8 mouse cellular contexts compared by ENCODE assay signal in the genomic region with DNA sequence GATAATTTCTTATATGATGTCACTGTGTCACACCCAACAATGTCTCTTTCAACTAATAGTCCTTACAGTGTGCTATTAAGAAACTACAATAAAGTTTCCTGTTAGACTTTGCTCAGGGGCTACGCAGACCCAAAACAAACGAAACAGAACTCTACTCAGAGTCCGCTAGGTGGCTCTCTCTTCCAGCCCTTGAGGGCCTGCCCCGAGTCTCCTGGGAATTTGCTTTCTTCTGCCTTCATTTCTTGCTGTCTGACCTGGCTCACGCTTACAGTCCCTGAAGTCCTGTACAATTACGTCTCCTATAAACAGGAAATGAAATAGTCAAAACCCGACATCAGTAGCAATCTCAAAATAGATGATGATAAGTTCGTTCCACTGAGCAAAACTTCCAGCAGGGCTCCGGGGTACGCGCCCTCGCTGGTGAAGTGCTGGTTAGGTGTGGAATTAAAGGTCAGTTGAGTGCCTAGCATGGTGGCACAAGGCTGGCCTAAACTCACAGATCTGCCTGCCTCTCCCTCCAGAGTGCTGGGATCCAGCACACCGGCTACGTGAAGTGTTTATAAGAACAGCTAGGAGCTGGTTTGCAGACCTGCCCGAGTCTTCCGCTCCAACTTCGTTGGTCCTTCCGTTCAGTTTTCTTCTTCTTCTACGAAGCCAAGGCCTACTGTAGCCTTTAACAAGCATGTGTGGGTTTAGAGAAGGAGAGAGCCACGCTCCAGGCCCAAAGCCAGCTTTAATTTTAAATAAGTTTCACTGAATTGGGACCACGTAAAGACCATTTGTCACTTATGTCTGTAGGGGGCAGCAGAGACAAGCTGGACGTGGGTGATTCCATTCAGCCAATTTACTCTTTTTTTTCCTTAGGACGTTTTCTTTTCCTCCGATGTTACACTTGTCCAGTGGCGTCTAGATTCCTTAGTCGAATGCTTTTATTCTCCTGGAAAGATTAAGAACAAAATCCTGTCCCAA. TPM values are rescaled to one million over a fixed set of nuclear protein-coding genes. Genes with fewer than 3 reads are reported as not detected.
DNase-seq lines count a peak whose midpoint lies in the region; ATAC-seq and TF ChIP-seq lines count a peak whose summit lies in the region.

No protein-coding gene starts in this region.

- peaks cover 5% of the 10 kb centered on the region for H3K4me1 ChIP-seq in embryonic facial prominence, embryonic 12.5 days
- H3K4me1 ChIP-seq in heart, embryonic 10.5 days, result 0 out of 2 replicates have a peak, but pooled peaks cover 6% of the 10 kb centered on the region
- H3K4me1 ChIP-seq in liver, adult 2 months (ENCODE audit: control insufficient read depth, insufficient read depth, low read length), result no peaks in the 10 kb centered on the region

- peak; percentile 32 to 62 for DNase-seq in CD8-positive naive resting alpha-beta T cell, adult 2 months (ENCODE audit: low read depth in 2 of 2, low spot score in 2 of 2)
- peak; percentile 81 for DNase-seq in adrenal gland, postnatal 14 days
- peak; percentile 80 for DNase-seq in heart, embryonic 10.5 days (ENCODE audit: low spot score)
- DNase-seq in kidney, adult 8-10 months, result peak; percentile 71 to 75
- DNase-seq in liver, adult 2 months (ENCODE audit: extremely low read depth, low read depth, low spot score), result peak; percentile 62
- peak; percentile 47 for DNase-seq in telencephalon, adult 2 months (ENCODE audit: low read depth, low spot score)

- no peaks in the 10 kb centered on the region for H3K36me3 ChIP-seq in embryonic facial prominence, embryonic 12.5 days
- no peaks in the 10 kb centered on the region for H3K36me3 ChIP-seq in heart, embryonic 10.5 days
- H3K36me3 ChIP-seq in liver, adult 2 months (ENCODE audit: control insufficient read depth, insufficient read depth, low read length), result no peaks in the 10 kb centered on the region

- no peaks in the 10 kb centered on the region for H3K9me3 ChIP-seq in embryonic facial prominence, embryonic 12.5 days
- no peaks in the 10 kb centered on the region for H3K9me3 ChIP-seq in heart, embryonic 10.5 days

- no peaks in the 10 kb centered on the region for H3K27me3 ChIP-seq in embryonic facial prominence, embryonic 12.5 days
- H3K27me3 ChIP-seq in heart, embryonic 10.5 days (ENCODE audit: insufficient read depth, poor library complexity, severe bottlenecking), result no peaks in the 10 kb centered on the region
- H3K27me3 ChIP-seq in liver, adult 2 months (ENCODE audit: control insufficient read depth, insufficient read depth, low read length), result no peaks in the 10 kb centered on the region

- TF ChIP-seq POLR2A in liver, adult 2 months (IDR thresholded peaks at IDR 0.05; ENCODE audit: extremely low read depth, insufficient read depth, low read length), result no peak

- WGBS in embryonic facial prominence, embryonic 12.5 days, result 27% methylated on average over 26 of the region's 26 CpGs
- 25% methylated on average over 26 of the region's 26 CpGs for WGBS in heart, embryonic 10.5 days
- 21% methylated on average over 26 of the region's 26 CpGs for WGBS in liver, adult 2 months

- no peak for ATAC-seq in embryonic facial prominence, embryonic 12.5 days (ENCODE audit: insufficient number of reproducible peaks, insufficient read depth, low FRiP score, low TSS enrichment)
- ATAC-seq in monocyte, adult 5-6 weeks (replicated peaks; ENCODE audit: insufficient number of reproducible peaks, low FRiP score, low TSS enrichment, poor library complexity, severe bottlenecking), result peak; percentile 52; the same call in 1 of the 2 replicates

- peak; percentile 77 for TF ChIP-seq CTCF in liver, adult 2 months (IDR thresholded peaks at IDR 0.05; ENCODE audit: low read depth, low read length)

- no peak overlapping the region for H3K27ac ChIP-seq in embryonic facial prominence, embryonic 12.5 days
- H3K27ac ChIP-seq in heart, embryonic 10.5 days, result no peak overlapping the region
- no peak overlapping the region for H3K27ac ChIP-seq in liver, adult 2 months (replicated peaks; ENCODE audit: insufficient read depth, low read depth, low read length)

- H3K79me2 ChIP-seq in liver, adult 2 months (ENCODE audit: control insufficient read depth, insufficient read depth, low read length), result no peaks in the 10 kb centered on the region

- peak overlapping the region; percentile 12 for H3K4me3 ChIP-seq in embryonic facial prominence, embryonic 12.5 days
- H3K4me3 ChIP-seq in heart, embryonic 10.5 days, result peak overlapping the region; percentile 47
- H3K4me3 ChIP-seq in liver, adult 2 months (ENCODE audit: insufficient read depth, low read depth, low read length), result peak overlapping the region; percentile 25; the same call in 1 of the 2 replicates

- peak overlapping the region; percentile 38 for H3K4me2 ChIP-seq in embryonic facial prominence, embryonic 12.5 days (replicated peaks)

- no peak overlapping the region for H3K9ac ChIP-seq in embryonic facial prominence, embryonic 12.5 days
- peak overlapping the region; percentile 13; the same call in 1 of the 2 replicates for H3K9ac ChIP-seq in liver, adult 2 months (ENCODE audit: low read depth, low read length)

RNA-seq across cellular contexts. Expression of a gene that starts 17.7 kb away (rescaled TPM):
- not detected in 2 replicates for total RNA-seq in adrenal gland, postnatal 14 days (2021)
- polyA plus RNA-seq in embryonic facial prominence, embryonic 12.5 days (2016; fragmentation: Nextera tagmentation; extraction: Ambion mirVana), result not detected in 2 replicates
- not detected in 2 replicates for polyA plus RNA-seq in heart, embryonic 10.5 days (2016; fragmentation: Nextera tagmentation; extraction: Ambion mirVana)
- 0.34 and 0.37 TPM in 2 replicates for total RNA-seq in liver, adult 2 months (2014; rRNA removed)
- polyA plus RNA-seq in liver, adult 2 months (2012; rRNA removed), result 0.15 and 0.17 TPM in 2 replicates
- not detected in 3 replicates for total RNA-seq in monocyte, adult 5-6 weeks (2017)

RNA-seq across cellular contexts. Expression of a gene that starts 50.7 kb away (rescaled TPM):
- total RNA-seq in adrenal gland, postnatal 14 days (2021), result 122 TPM in 2 replicates
- 28.3 and 28.8 TPM in 2 replicates for polyA plus RNA-seq in embryonic facial prominence, embryonic 12.5 days (2016; fragmentation: Nextera tagmentation; extraction: Ambion mirVana)
- polyA plus RNA-seq in heart, embryonic 10.5 days (2016; fragmentation: Nextera tagmentation; extraction: Ambion mirVana), result 12.6 and 12.7 TPM in 2 replicates
- 58.4 and 58.7 TPM in 2 replicates for total RNA-seq in liver, adult 2 months (2014; rRNA removed)
- polyA plus RNA-seq in liver, adult 2 months (2012; rRNA removed), result 8.4 and 8.8 TPM in 2 replicates
- total RNA-seq in monocyte, adult 5-6 weeks (2017), result 131 to 157 TPM (median 139 TPM) in 3 replicates
